Mouse (Mus musculus) lung, adult 2 months (tissue): ENCODE results near the gene Astn2.

Experiments used
- CTCF ChIP-seq: fragments of 200-500 bp; IDR thresholded peaks from 2 replicates; pipeline ENCODE4 v1.5.1; 2011; ENCODE audit warnings: mild to moderate bottlenecking, low read length, control low read depth; ENCODE audit not compliant: insufficient read depth
- POLR2A ChIP-seq: fragments of 200-500 bp; IDR thresholded peaks from 2 replicates; pipeline ENCODE4 v1.6.1; 2011; ENCODE audit warnings: low read depth, mild to moderate bottlenecking, control low read depth, low read length, borderline replicate concordance; ENCODE audit errors: extremely low read depth

GRCm38 (mm10) chr4:66425804-66426203 lies 21.4 kb upstream of the Astn2 start:
- TF ChIP-seq CTCF (no peak), POLR2A (no peak)
